Mouse (Mus musculus): Measurements from ENCODE around the gene Ttyh2. TPM values are rescaled to one million over a fixed set of nuclear protein-coding genes. Genes with fewer than 3 reads are reported as not detected.
A peak's percentile ranks its signal among the peaks of the same experiment; 100 is the strongest.

The Ttyh2 gene
- polyA plus RNA-seq, 1 experiment from 2014 or later: 20.4 TPM

GRCm38 (mm10) chr11:114769911-114770310 lies 94.7 kb downstream of the Ttyh2 start:
- Histone ChIP-seq H3K27ac (ENCODE audit: low read length) (no peak overlapping the region), H3K4me1 (ENCODE audit: insufficient read depth, low read length) (0 out of 2 replicates have a peak, but pooled peaks cover under 1% of the 10 kb centered on the region), H3K27me3 (ENCODE audit: insufficient read depth, low read length) (peaks cover 17% of the 10 kb centered on the region), H3K4me3 (ENCODE audit: low read length) (no peak overlapping the region), H3K4me2 (replicated peaks; ENCODE audit: low read depth, low read length) (no peak overlapping the region), H3K9ac (replicated peaks; ENCODE audit: low read length) (no peak overlapping the region), H3K36me3 (ENCODE audit: insufficient read depth, low read length) (no peaks in the 10 kb centered on the region), H3K9me3 (ENCODE audit: low read length) (no peaks in the 10 kb centered on the region)
- 0 out of 2 replicates have a peak, but pooled peaks have one; percentile 3 for ATAC-seq (ENCODE audit: low FRiP score, low TSS enrichment)
- 56% methylated on average over 6 of the region's 6 CpGs for WGBS

Other genes with a start within 250 kb of the Ttyh2 start
- gene Rpl38, start 6.9 kb upstream of the Ttyh2 start, polyA plus RNA-seq (2015; fragmentation: Nextera tagmentation; extraction: Ambion mirVana): 802 and 841 TPM in 2 replicates
- gene Dnaic2, start 52.0 kb downstream of the Ttyh2 start, polyA plus RNA-seq (2015; fragmentation: Nextera tagmentation; extraction: Ambion mirVana): 0.44 and 0.46 TPM in 2 replicates
- 0.22 and 0.46 TPM in 2 replicates for gene Kif19a, start 90.0 kb downstream of the Ttyh2 start, polyA plus RNA-seq (2015; fragmentation: Nextera tagmentation; extraction: Ambion mirVana)
- 0.47 and 0.54 TPM in 2 replicates for gene Btbd17, start 120.5 kb downstream of the Ttyh2 start, polyA plus RNA-seq (2015; fragmentation: Nextera tagmentation; extraction: Ambion mirVana)
- gene Gpr142, start 123.5 kb downstream of the Ttyh2 start, polyA plus RNA-seq (2015; fragmentation: Nextera tagmentation; extraction: Ambion mirVana): not detected in 2 replicates
- 153 and 162 TPM in 2 replicates for gene Gprc5c, start 175.7 kb downstream of the Ttyh2 start, polyA plus RNA-seq (2015; fragmentation: Nextera tagmentation; extraction: Ambion mirVana)
- 1.8 and 2.2 TPM in 2 replicates for gene Cd300a, start 214.6 kb downstream of the Ttyh2 start, polyA plus RNA-seq (2015; fragmentation: Nextera tagmentation; extraction: Ambion mirVana)